Mouse (Mus musculus): ENCODE data around the gene Brsk1.

Gene Brsk1

DNA sequence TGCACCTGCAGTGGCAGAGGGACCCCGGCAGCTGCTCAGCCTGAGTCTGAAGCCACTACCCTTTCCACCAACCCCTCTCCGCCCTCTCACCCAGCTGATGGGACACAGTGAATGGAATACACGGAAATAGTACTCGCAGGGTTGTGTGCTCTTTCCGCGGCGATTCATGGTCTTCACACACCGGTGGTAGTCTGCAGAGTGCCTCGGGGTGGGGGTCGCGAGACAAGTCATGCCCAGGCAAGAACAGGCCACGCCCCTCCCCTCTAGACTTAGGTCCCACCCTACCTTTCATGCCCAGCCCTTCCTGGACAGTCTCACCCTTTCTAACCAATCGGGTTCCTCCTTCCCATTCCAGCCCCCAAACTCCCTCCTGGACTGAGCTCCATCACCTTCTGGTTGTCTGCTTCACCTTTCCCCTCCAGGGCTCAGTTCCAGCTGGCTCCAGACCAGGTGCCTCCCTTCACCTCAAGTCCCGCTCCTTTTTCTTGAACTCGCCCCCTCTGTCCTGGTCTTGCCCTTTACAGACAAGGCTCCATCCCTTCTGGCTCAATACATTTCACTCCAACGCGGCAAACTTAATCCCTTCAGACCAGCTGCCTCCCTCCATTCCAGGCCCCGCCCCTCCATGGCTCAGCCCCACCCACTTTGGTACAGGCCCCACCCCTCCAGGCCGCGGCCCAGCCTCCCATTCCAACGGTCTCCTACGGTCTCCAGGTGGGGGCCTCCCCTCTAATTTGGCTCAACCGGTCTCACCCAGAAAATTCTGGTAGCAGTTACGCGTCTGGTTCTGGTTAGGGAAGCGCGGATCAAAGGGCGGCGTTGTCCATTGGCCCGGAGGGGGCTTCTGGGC, 61.8 kb downstream of the Brsk1 start:
- in situ Hi-C loops (cut with MboI; ENCODE audit: low pct_unique_long_range_greater_than_20kb in 1 of 2, low sequenced_read_pairs in 2 of 2, unreplicated experiment in 1 of 2): no loop called here

DNA sequence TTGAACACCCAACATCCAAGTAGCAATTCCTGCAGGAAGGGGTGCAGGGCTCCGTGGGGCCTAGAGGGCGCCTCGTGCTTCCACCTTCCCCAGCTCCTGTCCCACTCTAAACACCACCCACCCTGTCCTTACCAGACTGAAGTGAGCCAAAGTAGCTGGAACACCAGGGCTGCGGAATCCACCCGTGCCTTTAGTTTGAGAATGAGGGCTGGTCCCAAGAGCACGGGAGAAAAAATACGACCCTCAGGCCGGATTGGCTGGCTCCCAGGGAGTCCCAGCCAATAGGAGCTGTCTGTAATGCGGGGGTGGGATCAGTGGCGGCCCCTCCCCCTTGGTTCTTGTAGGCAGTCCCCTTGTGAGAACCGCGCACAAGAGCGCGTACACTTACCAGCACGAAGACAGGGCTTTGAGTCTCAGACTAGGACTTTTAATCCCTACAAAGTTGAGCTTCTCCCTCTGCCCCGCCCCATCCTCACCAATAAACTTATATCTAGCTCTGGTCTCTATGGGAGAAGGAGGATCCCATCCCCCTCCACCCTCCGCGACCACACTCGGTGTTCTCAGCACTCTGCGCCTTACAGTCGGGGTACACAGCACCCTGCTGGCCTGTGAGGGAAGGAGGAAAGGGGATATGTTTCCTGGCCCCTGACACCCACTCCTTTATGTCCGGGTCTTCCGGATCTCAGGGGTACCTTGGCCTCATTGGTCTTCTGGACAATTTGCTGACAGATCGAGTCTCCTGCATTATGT, 62.6 kb downstream of the Brsk1 start, which contains the start of gene Cox6b2:
Cox6b2 (minus strand) TSS at position 274 of the 750 bp plus-strand sequence.
- in situ Hi-C loops (cut with MboI; ENCODE audit: low pct_unique_long_range_greater_than_20kb in 1 of 2, low sequenced_read_pairs in 2 of 2, unreplicated experiment in 1 of 2): no loop called here

DNA sequence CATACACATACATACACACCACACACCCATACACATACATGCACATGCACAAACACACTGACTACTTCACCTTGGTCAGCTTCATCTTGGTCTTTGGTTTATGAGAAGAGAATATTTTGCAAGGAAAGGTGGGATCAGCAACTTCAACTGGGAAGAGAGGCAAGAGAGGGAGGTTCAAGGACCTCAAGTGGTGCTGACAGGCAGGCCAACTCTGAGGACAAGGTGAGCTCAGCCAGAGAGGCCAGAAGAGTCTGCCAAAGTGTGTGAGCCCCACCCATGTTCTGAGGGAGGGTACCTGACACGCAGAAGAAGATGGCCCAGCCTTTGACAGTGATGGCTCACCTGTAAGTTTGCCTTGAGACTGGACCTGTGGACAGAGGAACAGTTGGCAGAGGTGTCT, 69.3 kb downstream of the Brsk1 start:
- in situ Hi-C loops (cut with MboI; ENCODE audit: low pct_unique_long_range_greater_than_20kb in 1 of 2, low sequenced_read_pairs in 2 of 2, unreplicated experiment in 1 of 2): no loop called here

DNA sequence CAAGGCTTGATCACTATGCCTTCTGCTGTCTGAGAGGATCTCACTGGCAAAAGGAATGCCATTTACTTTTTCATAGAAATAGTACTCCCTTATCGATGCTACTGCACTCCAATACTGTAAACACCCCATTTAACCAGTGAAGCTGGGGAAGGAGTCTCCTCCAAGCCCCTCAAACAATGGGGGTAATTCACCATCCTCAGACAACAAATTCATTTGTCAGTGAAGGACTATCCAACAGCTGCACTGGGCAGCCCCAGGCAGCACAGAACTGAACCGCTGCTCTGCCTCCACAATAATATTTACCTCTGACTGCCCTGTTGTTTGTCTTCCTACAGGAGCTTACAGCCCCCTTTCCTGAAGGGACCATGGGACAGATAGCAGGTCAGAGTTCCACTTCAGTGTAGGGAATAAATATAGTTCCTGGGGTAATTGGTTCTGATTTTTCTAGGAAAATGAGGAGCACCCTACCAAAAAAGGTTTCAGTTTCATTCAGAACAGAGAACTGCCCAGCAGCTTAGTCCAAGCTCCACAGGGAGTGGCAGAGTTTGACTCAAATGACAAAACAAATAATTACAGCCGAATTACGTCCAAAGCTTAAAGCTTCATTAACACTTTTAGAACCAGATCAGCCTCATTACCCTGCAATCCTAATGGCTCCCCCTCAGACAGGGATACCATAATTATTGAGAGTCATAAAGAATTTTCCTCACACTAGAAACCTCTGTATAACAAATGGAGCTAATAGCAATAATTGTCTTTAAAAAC, 74.7 kb downstream of the Brsk1 start:
- in situ Hi-C loops (cut with MboI; ENCODE audit: low pct_unique_long_range_greater_than_20kb in 1 of 2, low sequenced_read_pairs in 2 of 2, unreplicated experiment in 1 of 2): no loop called here
